Mouse (Mus musculus): ENCODE measurements around the gene Spocd1. TPM values are rescaled to one million over a fixed set of nuclear protein-coding genes. Genes with fewer than 3 reads are reported as not detected.

Spocd1 gene
- total and polyA plus RNA-seq, 3 experiments, result 0.03 TPM; not detected in 2

DNA sequence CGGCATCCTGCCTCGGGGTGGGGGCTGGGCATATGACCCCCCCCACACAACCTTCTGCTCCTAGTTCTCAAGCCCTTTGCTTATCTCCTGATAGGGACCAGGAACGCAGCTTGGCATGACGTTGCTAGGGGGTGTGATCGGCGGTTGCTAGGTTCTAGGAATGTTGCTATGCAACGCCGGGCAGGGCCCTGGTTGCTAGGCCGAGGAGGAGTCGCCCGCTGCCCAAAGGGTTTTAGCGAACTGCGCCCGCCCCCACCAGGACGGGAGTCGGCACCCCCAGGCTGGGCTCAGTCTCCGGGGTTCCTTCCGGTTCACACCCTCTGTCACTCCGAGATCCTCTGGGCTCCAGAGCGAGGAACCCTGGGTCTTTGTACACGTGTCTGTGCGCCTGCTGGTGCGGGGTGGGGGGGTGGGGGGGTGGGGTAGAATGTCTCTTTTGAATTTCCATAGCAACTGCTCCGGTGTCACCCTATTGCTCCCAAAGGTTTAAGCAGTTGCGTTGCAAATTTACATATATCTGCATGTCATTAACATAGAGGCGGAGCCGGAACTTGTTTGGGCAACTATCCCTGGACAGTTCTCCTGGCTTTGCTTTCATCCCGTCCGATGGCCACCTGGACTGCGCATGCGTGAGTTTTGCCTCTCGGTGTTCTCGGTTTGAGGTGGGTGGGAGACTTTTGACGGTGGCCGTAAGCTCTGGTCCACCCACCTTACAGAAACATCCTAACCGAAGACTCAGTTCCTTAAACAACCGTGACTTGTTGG lies 31.3 kb downstream of the Spocd1 start (continued):
- TF ChIP-seq CTCF (IDR thresholded peaks at IDR 0.05 in 2 of 3, conservative IDR thresholded peaks at IDR 0.05 in 1 of 3; ENCODE audit: control insufficient read depth in 1 of 3, insufficient read depth in 1 of 3, low read depth in 2 of 3, low read length in 3 of 3, poor library complexity in 1 of 3, severe bottlenecking in 1 of 3) (no peak), MXI1 (IDR thresholded peaks at IDR 0.05; ENCODE audit: low read depth, low read length) (peak; percentile 49; the same call in 1 of the 2 replicates), EP300 (IDR thresholded peaks at IDR 0.05; ENCODE audit: low read depth in 1 of 2, low read length in 2 of 2) (no peak), ELF1 (IDR thresholded peaks at IDR 0.05; ENCODE audit: low read depth, low read length) (peak; percentile 27; the same call in 1 of the 2 replicates), ZNF384 (IDR thresholded peaks at IDR 0.05; ENCODE audit: low read depth, low read length) (no peak)

DNA sequence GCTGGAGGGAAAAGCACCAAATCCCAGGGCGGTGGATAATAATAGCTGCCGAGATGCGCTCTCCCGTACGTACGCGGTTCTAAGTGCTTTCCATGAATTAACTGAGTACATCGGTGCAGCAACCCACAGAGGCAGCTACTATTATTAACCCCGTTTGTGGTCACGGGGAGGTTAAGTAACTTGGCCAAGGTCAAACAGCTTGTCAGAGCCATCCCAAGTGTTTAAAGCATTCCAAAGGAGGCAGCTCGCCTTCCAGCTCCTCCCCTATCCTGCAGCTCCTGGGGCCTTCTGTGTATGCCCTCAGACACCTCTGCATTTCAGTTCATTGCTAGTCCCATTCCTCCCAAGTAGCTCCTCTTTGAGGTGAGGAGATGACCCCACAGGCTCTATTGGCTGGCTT lies 36.2 kb downstream of the Spocd1 start:
- DNase-seq (ENCODE audit: low read depth, low spot score), result no peak
- Histone ChIP-seq H3K27ac (ENCODE audit: control insufficient read depth, low read depth, low read length) (no peak overlapping the region), H3K36me3 (ENCODE audit: control insufficient read depth in 1 of 2, insufficient read depth in 2 of 2, low read length in 2 of 2) (no peaks in the 10 kb centered on the region), H3K9ac (ENCODE audit: control insufficient read depth, low read depth, low read length, poor library complexity, severe bottlenecking) (no peak overlapping the region), H3K79me2 (ENCODE audit: control insufficient read depth, insufficient read depth, low read length, poor library complexity) (no peaks in the 10 kb centered on the region), H3K4me3 (ENCODE audit: control insufficient read depth in 1 of 2, insufficient read depth in 1 of 2, low read depth in 2 of 2, low read length in 2 of 2) (no peak overlapping the region), H3K27me3 (ENCODE audit: control insufficient read depth in 1 of 2, insufficient read depth in 2 of 2, low read length in 2 of 2) (peaks cover 0 to 2% of the 10 kb centered on the region in 2 experiments; a peak in 3 of 4 replicates), H3K4me1 (ENCODE audit: control insufficient read depth in 1 of 2, insufficient read depth in 2 of 2, low read length in 2 of 2) (no peaks in the 10 kb centered on the region; a peak in 1 of 4 replicates), H3K9me3 (replicated peaks; ENCODE audit: insufficient read depth, low read length) (no peaks in the 10 kb centered on the region)
- no peak for TF ChIP-seq RAD21 (IDR thresholded peaks at IDR 0.05; ENCODE audit: low read depth, low read length)
- no peak for TF ChIP-seq USF1 (IDR thresholded peaks at IDR 0.05; ENCODE audit: low read depth, low read length)
- no peak for TF ChIP-seq E2F4 (IDR thresholded peaks at IDR 0.05; ENCODE audit: borderline replicate concordance, low read depth, low read length)
- no peak for TF ChIP-seq ZKSCAN1 (IDR thresholded peaks at IDR 0.05; ENCODE audit: low read depth, low read length)
- no peak for TF ChIP-seq CHD2 (IDR thresholded peaks at IDR 0.05; ENCODE audit: low read length)

DNA sequence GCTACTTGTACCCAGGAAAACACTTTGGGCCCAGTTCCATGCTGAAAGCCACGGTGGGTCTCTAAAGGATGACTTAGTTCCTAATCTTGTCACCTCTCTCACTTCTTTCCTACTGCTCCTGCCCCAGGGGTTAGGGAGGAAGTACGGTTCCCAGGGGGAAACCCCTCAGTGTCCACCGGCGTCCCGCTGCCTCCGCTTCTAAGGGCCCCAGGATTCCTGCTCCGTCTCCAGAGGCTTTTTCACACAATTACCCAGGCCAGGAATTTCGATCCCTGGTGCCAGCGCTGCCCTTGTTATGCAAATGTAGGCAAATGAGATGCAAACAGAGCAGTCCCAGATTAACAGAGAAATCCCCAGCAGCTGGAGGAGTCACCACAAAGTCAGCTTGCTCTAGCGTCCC lies 37.2 kb downstream of the Spocd1 start:
- Histone ChIP-seq H3K79me2 (ENCODE audit: control insufficient read depth, insufficient read depth, low read length, poor library complexity) (no peaks in the 10 kb centered on the region), H3K9ac (ENCODE audit: control insufficient read depth, low read depth, low read length, poor library complexity, severe bottlenecking) (no peak overlapping the region), H3K36me3 (ENCODE audit: control insufficient read depth in 1 of 2, insufficient read depth in 2 of 2, low read length in 2 of 2) (no peaks in the 10 kb centered on the region), H3K4me3 (ENCODE audit: control insufficient read depth in 1 of 2, insufficient read depth in 1 of 2, low read depth in 2 of 2, low read length in 2 of 2) (no peak overlapping the region), H3K9me3 (replicated peaks; ENCODE audit: insufficient read depth, low read length) (no peaks in the 10 kb centered on the region), H3K27me3 (ENCODE audit: control insufficient read depth in 1 of 2, insufficient read depth in 2 of 2, low read length in 2 of 2) (peaks cover 0 to 2% of the 10 kb centered on the region in 2 experiments), H3K27ac (ENCODE audit: control insufficient read depth, low read depth, low read length) (no peak overlapping the region), H3K4me1 (ENCODE audit: control insufficient read depth in 1 of 2, insufficient read depth in 2 of 2, low read length in 2 of 2) (no peaks in the 10 kb centered on the region)
- DNase-seq (ENCODE audit: low read depth, low spot score), result no peak
- TF ChIP-seq TBP (IDR thresholded peaks at IDR 0.05; ENCODE audit: low read depth, low read length), result no peak
- no peak for TF ChIP-seq ZKSCAN1 (IDR thresholded peaks at IDR 0.05; ENCODE audit: low read depth, low read length)
- no peak for TF ChIP-seq E2F4 (IDR thresholded peaks at IDR 0.05; ENCODE audit: borderline replicate concordance, low read depth, low read length)
- TF ChIP-seq CTCF (IDR thresholded peaks at IDR 0.05 in 2 of 3, conservative IDR thresholded peaks at IDR 0.05 in 1 of 3; ENCODE audit: control insufficient read depth in 1 of 3, insufficient read depth in 1 of 3, low read depth in 2 of 3, low read length in 3 of 3, poor library complexity in 1 of 3, severe bottlenecking in 1 of 3), result no peak
- no peak for TF ChIP-seq CHD1 (IDR thresholded peaks at IDR 0.05; ENCODE audit: low read depth, low read length)
- no peak for TF ChIP-seq HCFC1 (IDR thresholded peaks at IDR 0.05; ENCODE audit: low read depth, low read length)
- no peak for TF ChIP-seq SMC3 (IDR thresholded peaks at IDR 0.05; ENCODE audit: low read depth, low read length)
- TF ChIP-seq MAZ (IDR thresholded peaks at IDR 0.05; ENCODE audit: low read depth, low read length), result no peak
- TF ChIP-seq NELFE (IDR thresholded peaks at IDR 0.05; ENCODE audit: low read depth, low read length), result no peak
- no peak for TF ChIP-seq ZMIZ1 (IDR thresholded peaks at IDR 0.05; ENCODE audit: low read depth, low read length)
- TF ChIP-seq BHLHE40 (IDR thresholded peaks at IDR 0.05; ENCODE audit: borderline replicate concordance, low read depth, low read length), result no peak
- no peak for TF ChIP-seq MYC (IDR thresholded peaks at IDR 0.05; ENCODE audit: low read depth, low read length)
- no peak for TF ChIP-seq MXI1 (IDR thresholded peaks at IDR 0.05; ENCODE audit: low read depth, low read length)
- no peak for TF ChIP-seq ETS1 (IDR thresholded peaks at IDR 0.05; ENCODE audit: low read depth, low read length)
- no peak for TF ChIP-seq UBTF (IDR thresholded peaks at IDR 0.05; ENCODE audit: borderline replicate concordance, insufficient read depth, low read depth, low read length)
- no peak for TF ChIP-seq GABPA (IDR thresholded peaks at IDR 0.05; ENCODE audit: low read depth, low read length)
- no peak for TF ChIP-seq MAFK (IDR thresholded peaks at IDR 0.05; ENCODE audit: borderline replicate concordance, low read depth, low read length)
- TF ChIP-seq USF1 (IDR thresholded peaks at IDR 0.05; ENCODE audit: low read depth, low read length), result no peak
- no peak for TF ChIP-seq ELF1 (IDR thresholded peaks at IDR 0.05; ENCODE audit: low read depth, low read length)
- no peak for TF ChIP-seq CHD2 (IDR thresholded peaks at IDR 0.05; ENCODE audit: low read length)
